Mouse (Mus musculus) left cerebral cortex, postnatal 36 days (tissue): ENCODE results near the gene Epp13. TPM values are rescaled to one million over a fixed set of nuclear protein-coding genes. Genes with fewer than 3 reads are reported as not detected.
"Not testable (repeated sequence)": the region's sequence is repeated elsewhere in the genome, so short reads cannot be mapped to it uniquely, and the experiment has no call there.

Experiments used
- DNase-seq, 2 experiments: peaks; one replicate each; pipeline ENCODE4 v3.0.0; 2021 to 2022; ENCODE audit warnings: low spot score in 2 of 2, mixed read lengths in 1 of 2
- intact Hi-C: fragments of 180-260 bp; cut with DNase I; formaldehyde crosslinking; loops from one replicate; pipeline ENCODE4 v1.15.1; 2025
- total RNA-seq, 2 experiments: library from RNA; stranded (reverse); gene quantifications; 2 replicates each; pipeline ENCODE4 v1.2.3; 2021

Epp13 gene
- total RNA-seq, 2 experiments from 2014 or later = not detected

DNA sequence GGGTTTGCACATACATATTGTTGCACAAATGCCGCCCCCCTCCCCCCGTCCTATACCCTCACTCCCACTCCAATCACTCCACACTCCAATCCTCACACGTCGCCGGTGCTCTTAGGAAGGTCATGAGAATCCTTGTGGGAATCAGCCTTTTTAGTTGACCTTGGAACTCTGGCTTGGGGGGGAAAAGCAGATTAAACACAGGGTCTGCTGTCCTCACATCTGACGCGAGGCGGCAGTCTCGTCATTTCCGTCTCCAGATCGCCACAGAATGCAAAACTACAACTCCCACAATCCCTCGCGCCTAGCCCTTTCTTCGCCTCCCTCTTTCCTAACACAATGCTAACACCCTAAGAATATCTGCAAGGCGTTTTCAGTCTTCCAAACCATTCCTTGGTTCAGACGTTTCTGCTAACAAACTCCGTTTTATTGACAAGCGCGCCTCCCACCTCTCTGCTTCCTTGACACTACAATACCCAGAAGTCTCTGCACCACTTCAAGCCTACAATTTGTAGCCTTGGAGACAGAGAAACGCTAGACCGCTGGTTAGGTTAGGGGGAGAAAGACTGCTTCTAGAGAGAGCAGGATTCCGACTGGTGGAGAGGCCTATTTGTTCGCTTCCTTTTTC, 31.1 kb downstream of the Epp13 start:
- intact Hi-C loops = loop anchor here (2.0 to 10.0 kb wide), 4 partner anchors 43 to 1015 kb away; partner anchors contain the start of gene Zfp444
- peak; percentile 84 to 86 for DNase-seq

DNA sequence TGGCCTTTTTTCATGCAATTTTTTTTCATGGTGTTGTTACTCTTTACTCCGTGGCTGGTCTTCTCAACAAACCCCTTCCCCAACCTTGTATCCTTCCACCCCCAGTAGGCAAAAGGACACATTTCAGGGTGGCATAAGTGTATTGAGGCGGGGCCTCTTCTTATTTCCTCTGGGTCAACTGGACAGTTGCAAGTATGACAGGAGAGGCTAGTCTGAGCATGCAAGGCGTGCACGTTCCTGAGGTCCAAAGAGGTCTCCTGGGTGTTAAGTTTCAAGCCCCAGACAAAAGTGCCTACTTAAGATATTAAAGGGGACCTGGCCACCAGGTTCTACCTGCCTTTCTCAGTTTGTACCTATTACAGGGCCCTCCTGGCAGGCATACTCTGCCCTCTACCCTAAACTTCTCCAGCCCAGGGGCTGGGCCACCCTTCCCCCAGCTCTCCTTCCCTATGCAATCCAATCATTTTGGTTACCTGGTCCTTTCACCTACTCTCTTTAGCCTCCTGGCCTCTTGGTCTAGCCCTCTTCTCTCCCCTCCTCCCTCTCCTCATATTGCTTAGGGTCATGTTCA, 32.0 kb downstream of the Epp13 start:
- intact Hi-C loops = loop anchor here (5.0 to 10.0 kb wide), 2 partner anchors 48 to 160 kb away; partner anchors contain the start of gene Zfp583
- DNase-seq = no peak

- intact Hi-C loops = loop anchor here (5.0 to 10.0 kb wide), 2 partner anchors 47 to 161 kb away; partner anchors contain the start of gene Zfp583
Measured at GRCm38 (mm10) chr7:6285366-6285765, 32.9 kb downstream of the Epp13 start.

GRCm38 (mm10) chr7:6285842-6286705, 33.6 kb downstream of the Epp13 start, which contains the start of gene Zfp667:
TSS of gene Zfp667 (plus strand) at chr7:6286579.
- peak; percentile 96 to 97 for DNase-seq
- intact Hi-C loops = loop anchor here (5.0 to 10.0 kb wide), 2 partner anchors 46 to 161 kb away; partner anchors contain the start of gene Zfp583

More at GRCm38 (mm10) chr7:6285366-6285765, 32.9 kb downstream of the Epp13 start:
- no peak for DNase-seq

GRCm38 (mm10) chr7:6286921-6287531, 34.5 kb downstream of the Epp13 start:
- intact Hi-C loops = loop anchor here (5.0 to 10.0 kb wide), 2 partner anchors 45 to 162 kb away; partner anchors contain the start of gene Zfp583
- peak; percentile 23 to 29 for DNase-seq

DNA sequence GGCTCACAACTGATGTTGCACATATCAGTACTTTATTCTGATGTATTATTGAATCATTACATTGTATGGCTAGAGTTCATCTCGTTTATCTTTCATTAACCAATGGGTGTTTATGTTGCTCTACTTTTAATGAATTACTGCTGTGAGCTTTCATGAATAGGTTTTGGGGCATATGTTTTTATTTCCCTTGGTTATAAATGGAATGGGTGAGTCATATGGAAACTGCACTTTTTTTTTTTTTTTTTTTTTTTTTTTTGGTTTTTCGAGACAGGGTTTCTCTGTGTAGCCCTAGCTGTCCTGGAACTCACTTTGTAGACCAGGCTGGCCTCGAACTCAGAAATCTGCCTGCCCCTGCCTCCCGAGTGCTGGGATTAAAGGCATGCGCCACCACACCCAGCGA, 38.6 kb downstream of the Epp13 start:
- intact Hi-C loops, DNase-seq: not testable (repeated sequence)

- intact Hi-C loops = not testable (repeated sequence)
Measured at GRCm38 (mm10) chr7:6300796-6301195, 48.3 kb downstream of the Epp13 start.

DNA sequence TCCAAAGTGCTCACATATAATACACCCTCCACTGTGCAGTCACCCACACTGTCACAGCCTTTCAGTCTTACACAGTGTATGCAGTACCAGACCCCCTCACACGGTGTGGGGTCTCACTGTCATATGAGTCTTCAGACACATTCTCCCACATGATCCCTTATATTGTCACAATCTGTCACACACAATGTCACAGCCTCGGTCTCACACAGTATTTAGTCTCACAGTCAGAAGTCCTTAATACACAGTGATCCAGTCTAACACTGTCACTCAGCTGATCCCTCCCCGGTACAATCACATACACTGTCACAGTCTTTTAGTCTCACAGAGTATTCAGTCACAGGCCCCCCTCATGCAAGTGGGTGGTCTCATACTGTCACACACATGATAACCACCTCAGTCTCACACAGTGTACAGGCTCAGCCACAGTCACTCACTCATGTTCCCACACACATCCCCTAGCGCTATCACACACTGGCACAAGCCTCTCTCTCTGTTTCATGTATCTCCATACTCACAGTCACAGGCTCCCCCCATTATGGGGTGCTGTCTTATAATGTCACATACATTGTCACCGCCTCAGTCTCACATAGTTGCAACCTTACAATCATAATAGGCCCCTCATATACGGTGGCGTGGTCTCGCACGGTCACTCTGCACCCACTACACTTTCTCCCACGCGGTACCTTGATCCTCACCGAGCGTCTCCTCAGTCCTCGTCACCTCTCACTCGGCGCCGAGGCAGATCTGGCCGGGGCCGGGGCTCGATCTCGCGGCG, 78.1 kb downstream of the Epp13 start:
- intact Hi-C loops = loop anchor here (5.0 kb wide), 1 partner anchor 43 kb away; the partner anchor contains the start of gene Zfp667
- DNase-seq = peak in 1 of 2 experiments; percentile 9

More at GRCm38 (mm10) chr7:6300796-6301195, 48.3 kb downstream of the Epp13 start:
- not testable (repeated sequence) for DNase-seq

DNA sequence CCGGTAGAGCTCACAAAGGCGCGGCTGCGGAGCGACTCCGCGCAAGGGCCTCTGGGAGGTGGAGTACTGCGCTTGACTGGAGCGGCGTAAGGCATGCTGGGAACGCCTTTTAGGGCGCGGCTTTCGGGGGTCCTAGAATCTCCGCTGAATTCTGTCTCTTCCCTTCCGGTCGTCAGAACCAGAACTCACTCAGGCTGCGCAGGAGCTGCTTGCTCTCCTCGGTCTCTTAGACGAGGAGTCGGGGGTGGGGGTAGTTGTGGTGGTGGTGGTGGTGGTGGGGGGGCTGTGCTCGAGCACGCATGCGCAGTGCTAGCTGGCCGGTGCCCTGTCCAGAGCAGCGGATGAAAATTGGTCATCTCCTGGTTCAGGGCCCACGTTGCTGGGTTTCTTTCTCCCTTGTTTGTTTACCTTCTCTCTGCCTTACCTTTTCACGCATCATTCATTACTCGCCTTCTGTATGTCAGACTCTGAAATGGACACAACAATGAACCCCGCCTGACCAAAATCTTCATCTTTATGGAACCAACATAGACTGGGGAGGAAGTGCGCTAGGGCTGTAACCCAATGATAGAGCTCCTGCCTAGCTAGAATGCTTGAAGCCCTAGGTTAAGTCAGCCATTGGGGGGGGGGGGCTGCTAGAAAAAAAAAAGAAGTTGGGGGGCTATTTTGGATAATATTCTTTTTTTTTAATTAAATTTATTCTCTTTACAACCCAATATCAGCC, 78.9 kb downstream of the Epp13 start, which contains the start of gene Zfp583:
Gene Zfp583 (minus strand): TSS at position 53 of the 724 bp plus-strand sequence.
- intact Hi-C loops = loop anchor here (5.0 kb wide), 1 partner anchor 44 kb away; the partner anchor contains the start of gene Zfp667
- DNase-seq = peak; percentile 89 to 90

Other genes starting within 250 kb of the Epp13 start
- gene Vmn1r65, start 241.7 kb upstream of the Epp13 start, total RNA-seq = not detected
- not detected for gene Nlrp4c, start 207.5 kb upstream of the Epp13 start, total RNA-seq
- gene Zfp787, start 96.7 kb upstream of the Epp13 start, total RNA-seq = 10 to 100 TPM; 26.1 to 29.0 TPM
- gene Zfp444, start 80.5 kb upstream of the Epp13 start, total RNA-seq = 10 to 100 TPM; 59.9 to 62.9 TPM
- not detected for gene Galp, start 55.6 kb upstream of the Epp13 start, total RNA-seq
- gene Zscan5b, start 30.4 kb upstream of the Epp13 start, total RNA-seq = not detected
- 10 to 100 TPM; 10.4 to 11.1 TPM for gene Zfp667, start 33.9 kb downstream of the Epp13 start, total RNA-seq
- gene Zfp583, start 78.6 kb downstream of the Epp13 start, total RNA-seq = 10 to 100 TPM in 1 of 2 experiments, 1 to 10 TPM in 1; 9.0 to 11.2 TPM
- gene Gm3854, start 91.0 kb downstream of the Epp13 start, total RNA-seq = 1 to 10 TPM; 5.4 to 7.8 TPM
- 1 to 10 TPM; 4.4 to 4.6 TPM for gene Zfp78, start 110.6 kb downstream of the Epp13 start, total RNA-seq
- 1 to 10 TPM; 4.3 to 8.2 TPM for gene Zfp28, start 130.6 kb downstream of the Epp13 start, total RNA-seq
- gene Smim17, start 146.0 kb downstream of the Epp13 start, total RNA-seq = 10 to 100 TPM; 13.5 to 14.7 TPM
- gene Gm20715, start 157.6 kb downstream of the Epp13 start, total RNA-seq = under 1 TPM; 0.12 to 0.18 TPM
- gene Olfr1344, start 186.0 kb downstream of the Epp13 start, total RNA-seq = 1 to 10 TPM; 1.0 to 1.2 TPM
- gene Olfr1336, start 203.5 kb downstream of the Epp13 start, total RNA-seq = under 1 TPM; 0.05 to 0.14 TPM
- not detected for gene Olfr1346, start 214.4 kb downstream of the Epp13 start, total RNA-seq
- not detected for gene Olfr5, start 234.2 kb downstream of the Epp13 start, total RNA-seq
- gene Olfr1347, start 247.0 kb downstream of the Epp13 start, total RNA-seq = not detected